Mouse (Mus musculus) heart, embryonic 15.5 days (tissue): ENCODE measurements around the gene Olfr97. TPM values are rescaled to one million over a fixed set of nuclear protein-coding genes. Genes with fewer than 3 reads are reported as not detected.

Experiments used
- ATAC-seq: fragments of 200-750 bp; cut with Nextera tagmentation; replicated peaks from 2 replicates; pipeline ENCODE4 v1.8.0; 2017; ENCODE audit warnings: low read depth, moderate TSS enrichment; ENCODE audit not compliant: insufficient number of reproducible peaks, insufficient read depth, low FRiP score
- H3K27ac ChIP-seq: fragments of 300-500 bp; sonication (generic); 2 replicates; pipeline ENCODE4 v1.5.1; 2015; ENCODE audit warnings: mild to moderate bottlenecking, inconsistent platforms
- H3K27me3 ChIP-seq: fragments of 300-500 bp; sonication (generic); 2 replicates; pipeline ENCODE4 v1.6.1; 2015; ENCODE audit warnings: inconsistent platforms
- H3K36me3 ChIP-seq: fragments of 300-500 bp; sonication (generic); 2 replicates; pipeline ENCODE4 v1.6.1; 2015; ENCODE audit warnings: mild to moderate bottlenecking, inconsistent platforms
- H3K4me1 ChIP-seq: fragments of 300-500 bp; sonication (generic); replicated peaks from 2 replicates; pipeline ENCODE4 v1.6.1; 2015; ENCODE audit warnings: inconsistent platforms
- H3K4me2 ChIP-seq: fragments of 300-500 bp; sonication (generic); 2 replicates; pipeline ENCODE4 v1.6.1; 2015; ENCODE audit warnings: inconsistent platforms, mild to moderate bottlenecking, moderate library complexity
- H3K4me3 ChIP-seq: fragments of 300-500 bp; sonication (generic); 2 replicates; pipeline ENCODE4 v1.5.1; 2015; ENCODE audit warnings: mild to moderate bottlenecking, inconsistent platforms
- H3K9ac ChIP-seq: fragments of 300-500 bp; sonication (generic); 2 replicates; pipeline ENCODE4 v1.6.1; 2015; ENCODE audit warnings: mild to moderate bottlenecking, inconsistent platforms
- H3K9me3 ChIP-seq: fragments of 300-500 bp; sonication (generic); replicated peaks from 2 replicates; pipeline ENCODE4 v1.6.1; 2016; ENCODE audit warnings: inconsistent platforms
- WGBS: fragments of 180-500 bp; shearing (Covaris S2); methylation state at CpG from one replicate; pipeline ENCODE4 v1.1.7; 2015; ENCODE audit warnings: mixed read lengths; 5-methylcytosine and 5-hydroxymethylcytosine counted together
- polyA plus RNA-seq: library from polyadenylated mRNA; unstranded; fragments of >200 nt; fragmentation: Nextera tagmentation; extraction: Ambion mirVana; gene quantifications from 2 replicates; pipeline ENCODE4 v1.2.1, GENCODE M21; 2015

The Olfr97 gene
- polyA plus RNA-seq, 1 experiment from 2014 or later, result not detected

- Histone ChIP-seq H3K4me3 (no peak overlapping the region), H3K27ac (no peak overlapping the region), H3K4me2 (no peak overlapping the region), H3K27me3 (peaks cover 33% of the 10 kb centered on the region), H3K36me3 (no peaks in the 10 kb centered on the region), H3K9me3 (no peaks in the 10 kb centered on the region), H3K4me1 (peaks cover 11% of the 10 kb centered on the region), H3K9ac (no peak overlapping the region)
- ATAC-seq, result no peak
Measured at GRCm38 (mm10) chr17:37193032-37193431, 44.1 kb downstream of the Olfr97 start.

- 30% methylated on average over 2 of the region's 2 CpGs for WGBS
Measured at GRCm38 (mm10) chr17:37190711-37191110, 46.4 kb downstream of the Olfr97 start.

GRCm38 (mm10) chr17:37185474-37185873, 51.7 kb downstream of the Olfr97 start:
- no peak overlapping the region for H3K4me3 ChIP-seq
- WGBS, result 28% methylated on average over 6 of the region's 6 CpGs
- no peak overlapping the region for H3K27ac ChIP-seq
- no peak overlapping the region for H3K4me2 ChIP-seq
- no peaks in the 10 kb centered on the region for H3K4me1 ChIP-seq
- no peaks in the 10 kb centered on the region for H3K27me3 ChIP-seq
- no peak for ATAC-seq
- no peak overlapping the region for H3K9ac ChIP-seq
- H3K9me3 ChIP-seq, result no peaks in the 10 kb centered on the region
- H3K36me3 ChIP-seq, result no peaks in the 10 kb centered on the region

More at GRCm38 (mm10) chr17:37190711-37191110, 46.4 kb downstream of the Olfr97 start:
- Histone ChIP-seq H3K27ac (no peak overlapping the region), H3K27me3 (peaks cover 10% of the 10 kb centered on the region), H3K36me3 (no peaks in the 10 kb centered on the region), H3K4me1 (no peaks in the 10 kb centered on the region), H3K4me3 (no peak overlapping the region), H3K4me2 (no peak overlapping the region), H3K9ac (no peak overlapping the region), H3K9me3 (no peaks in the 10 kb centered on the region)
- no peak for ATAC-seq

Other genes starting within 250 kb of the Olfr97 start
- gene H2-M5, start 247.8 kb downstream of the Olfr97 start, polyA plus RNA-seq, result 0.34 and 0.49 TPM in 2 replicates
- 32.4 and 40.4 TPM in 2 replicates for gene Zfp57, start 236.2 kb downstream of the Olfr97 start, polyA plus RNA-seq
- gene Mog, start 213.9 kb downstream of the Olfr97 start, polyA plus RNA-seq, result 0.13 TPM in 1 of 2 replicates, not detected in the other
- gene Gabbr1, start 191.4 kb downstream of the Olfr97 start, polyA plus RNA-seq, result 4.6 and 5.6 TPM in 2 replicates
- gene Olfr90, start 148.8 kb downstream of the Olfr97 start, polyA plus RNA-seq, result not detected in 2 replicates
- gene Olfr91, start 139.1 kb downstream of the Olfr97 start, polyA plus RNA-seq, result not detected in 2 replicates
- not detected in 2 replicates for gene Olfr92, start 117.2 kb downstream of the Olfr97 start, polyA plus RNA-seq
- gene Olfr93, start 75.8 kb downstream of the Olfr97 start, polyA plus RNA-seq, result not detected in 2 replicates
- 0.35 and 2.7 TPM in 2 replicates for gene Ubd, start 43.4 kb downstream of the Olfr97 start, polyA plus RNA-seq
- gene Olfr94, start 36.3 kb downstream of the Olfr97 start, polyA plus RNA-seq, result not detected in 2 replicates
- gene Olfr95, start 24.2 kb downstream of the Olfr97 start, polyA plus RNA-seq, result not detected in 2 replicates
- not detected in 2 replicates for gene Olfr96, start 17.2 kb downstream of the Olfr97 start, polyA plus RNA-seq
- not detected in 2 replicates for gene Olfr98, start 26.4 kb upstream of the Olfr97 start, polyA plus RNA-seq
- gene H2-M3, start 32.9 kb upstream of the Olfr97 start, polyA plus RNA-seq, result 1.5 and 2.8 TPM in 2 replicates
- gene Olfr99, start 46.1 kb upstream of the Olfr97 start, polyA plus RNA-seq, result 0.10 TPM in 1 of 2 replicates, not detected in the other
- not detected in 2 replicates for gene Olfr101, start 67.0 kb upstream of the Olfr97 start, polyA plus RNA-seq
- gene Olfr102, start 79.7 kb upstream of the Olfr97 start, polyA plus RNA-seq, result not detected in 2 replicates
- not detected in 2 replicates for gene Olfr103, start 102.4 kb upstream of the Olfr97 start, polyA plus RNA-seq
- gene Olfr104-ps, start 122.3 kb upstream of the Olfr97 start, polyA plus RNA-seq, result not detected in 2 replicates
- not detected in 2 replicates for gene Olfr105-ps, start 141.7 kb upstream of the Olfr97 start, polyA plus RNA-seq
- not detected in 2 replicates for gene Olfr106-ps, start 153.1 kb upstream of the Olfr97 start, polyA plus RNA-seq
- gene Olfr107, start 161.9 kb upstream of the Olfr97 start, polyA plus RNA-seq, result not detected in 2 replicates
- not detected in 2 replicates for gene Olfr108, start 208.2 kb upstream of the Olfr97 start, polyA plus RNA-seq
- not detected in 2 replicates for gene Olfr109, start 221.6 kb upstream of the Olfr97 start, polyA plus RNA-seq
- gene H2-M2, start 246.2 kb upstream of the Olfr97 start, polyA plus RNA-seq, result 0.24 TPM in 1 of 2 replicates, not detected in the other